Mouse (Mus musculus) midbrain, embryonic 11.5 days (tissue): ENCODE data around the gene Grpel1. TPM values are rescaled to one million over a fixed set of nuclear protein-coding genes. Genes with fewer than 3 reads are reported as not detected.

Experiments used
- ATAC-seq: fragments of 200-750 bp; cut with Nextera tagmentation; 2 replicates; pipeline ENCODE4 v1.8.0; 2017; ENCODE audit warnings: moderate TSS enrichment, moderate library complexity; ENCODE audit not compliant: low FRiP score
- DNase-seq: peaks from one replicate; pipeline ENCODE4 v3.0.0; 2015; ENCODE audit warnings: low spot score; ENCODE audit errors: missing footprints
- H3K27ac ChIP-seq: fragments of 300-500 bp; sonication (generic); 2 replicates; pipeline ENCODE4 v1.5.1; 2014; ENCODE audit warnings: low read depth, low read length
- H3K27me3 ChIP-seq: fragments of 300-500 bp; sonication (generic); 2 replicates; pipeline ENCODE4 v1.6.1; 2014; ENCODE audit warnings: mild to moderate bottlenecking, low read length, moderate library complexity, mixed read lengths; ENCODE audit not compliant: control insufficient read depth, insufficient read depth
- H3K36me3 ChIP-seq: fragments of 300-500 bp; sonication (generic); 2 replicates; pipeline ENCODE4 v1.6.1; 2014; ENCODE audit warnings: mild to moderate bottlenecking, low read length, moderate library complexity, mixed read lengths; ENCODE audit not compliant: control insufficient read depth, insufficient read depth
- H3K4me1 ChIP-seq: fragments of 300-500 bp; sonication (generic); 2 replicates; pipeline ENCODE4 v1.6.1; 2014; ENCODE audit warnings: low read length; ENCODE audit not compliant: control insufficient read depth, insufficient read depth
- H3K4me2 ChIP-seq: fragments of 300-500 bp; sonication (generic); 2 replicates; pipeline ENCODE4 v1.6.1; 2014; ENCODE audit warnings: mild to moderate bottlenecking, moderate library complexity
- H3K4me3 ChIP-seq: fragments of 300-500 bp; sonication (generic); 2 replicates; pipeline ENCODE4 v1.5.1; 2014; ENCODE audit warnings: low read depth, low read length
- H3K9ac ChIP-seq: fragments of 300-500 bp; sonication (generic); 2 replicates; pipeline ENCODE4 v1.6.1; 2014; ENCODE audit warnings: low read length
- H3K9me3 ChIP-seq: fragments of 300-500 bp; sonication (generic); 2 replicates; pipeline ENCODE4 v1.6.1; 2016; ENCODE audit warnings: low read length; ENCODE audit not compliant: control insufficient read depth
- WGBS: fragments of 180-500 bp; shearing (Covaris S2); extraction: QIAGEN DNeasy Blood & Tissue Kit; methylation state at CpG from one replicate; pipeline ENCODE4 v1.1.7; 2014; 5-methylcytosine and 5-hydroxymethylcytosine counted together
- polyA plus RNA-seq: library from polyadenylated mRNA; unstranded; fragments of >200 nt; fragmentation: Nextera tagmentation; extraction: Ambion mirVana; gene quantifications from 2 replicates; pipeline ENCODE4 v1.2.1, GENCODE M21; 2014

The Grpel1 gene
- polyA plus RNA-seq, 1 experiment from 2014 or later = 58.5 TPM

GRCm38 (mm10) chr5:36484171-36484990 is 19.6 kb downstream of the Grpel1 start, which contains the start of the genes Tada2b and Ccdc96:
Tada2b (minus strand) TSS chr5:36484285.
Ccdc96 (plus strand) TSS chr5:36484588.
- ATAC-seq (peak; percentile 98), DNase-seq (peak; percentile 100)
- Histone ChIP-seq H3K9ac (peak within 1 kb of the TSS; percentile 91), H3K4me2 (peak within 1 kb of the TSS; percentile 94), H3K9me3 (no peaks in the 10 kb centered on the region; the same call in 1 of the 2 replicates), H3K27me3 (no peaks in the 10 kb centered on the region), H3K4me3 (peak within 1 kb of the TSS; percentile 91), H3K27ac (peak within 1 kb of the TSS; percentile 40; the same call in 1 of the 2 replicates), H3K36me3 (no peaks in the 10 kb centered on the region), H3K4me1 (peaks cover 18% of the 10 kb centered on the region)
- under 1% methylated on average over 64 of the region's 97 CpGs for WGBS

GRCm38 (mm10) chr5:36485306-36485705 is 20.5 kb downstream of the Grpel1 start:
- Histone ChIP-seq H3K4me1 (peaks cover 18% of the 10 kb centered on the region), H3K36me3 (no peaks in the 10 kb centered on the region), H3K4me3 (peak overlapping the region; percentile 91), H3K4me2 (peak overlapping the region; percentile 94), H3K27ac (no peak overlapping the region), H3K9ac (peak overlapping the region; percentile 63), H3K27me3 (no peaks in the 10 kb centered on the region), H3K9me3 (no peaks in the 10 kb centered on the region; the same call in 1 of the 2 replicates)
- WGBS = 42% methylated on average over 19 of the region's 19 CpGs
- no peak for ATAC-seq
- DNase-seq = peak; percentile 77

- no peak overlapping the region for H3K4me3 ChIP-seq
- no peak overlapping the region for H3K4me2 ChIP-seq
- no peaks in the 10 kb centered on the region; the same call in none of the 2 replicates for H3K36me3 ChIP-seq
- no peaks in the 10 kb centered on the region; the same call in 1 of the 2 replicates for H3K9me3 ChIP-seq
- ATAC-seq (no peak), DNase-seq (no peak)
- H3K4me1 ChIP-seq = peaks cover 8% of the 10 kb centered on the region
- 51% methylated on average over 2 of the region's 2 CpGs for WGBS
- no peaks in the 10 kb centered on the region for H3K27me3 ChIP-seq
- H3K9ac ChIP-seq = no peak overlapping the region
- H3K27ac ChIP-seq = no peak overlapping the region
Measured at GRCm38 (mm10) chr5:36489225-36489624, 24.4 kb downstream of the Grpel1 start.

- ATAC-seq = no peak
- Histone ChIP-seq H3K9me3 (no peaks in the 10 kb centered on the region), H3K4me2 (no peak overlapping the region), H3K4me3 (no peak overlapping the region), H3K9ac (no peak overlapping the region), H3K36me3 (peaks cover 2% of the 10 kb centered on the region), H3K27ac (no peak overlapping the region), H3K4me1 (no peaks in the 10 kb centered on the region), H3K27me3 (no peaks in the 10 kb centered on the region)
- peak; percentile 12 for DNase-seq
- 91% methylated on average over 6 of the region's 6 CpGs for WGBS
Measured at GRCm38 (mm10) chr5:36493919-36494318, 29.1 kb downstream of the Grpel1 start.

- Histone ChIP-seq H3K4me2 (no peak overlapping the region), H3K27ac (no peak overlapping the region)
- 99% methylated on average over 9 of the region's 9 CpGs for WGBS
Measured at GRCm38 (mm10) chr5:36494709-36495108, 29.9 kb downstream of the Grpel1 start.

GRCm38 (mm10) chr5:36505235-36505634 is 40.4 kb downstream of the Grpel1 start:
- no peak overlapping the region for H3K4me3 ChIP-seq
- no peak for DNase-seq
- H3K27me3 ChIP-seq = no peaks in the 10 kb centered on the region
- H3K4me1 ChIP-seq = no peaks in the 10 kb centered on the region
- WGBS = 87% methylated on average over 7 of the region's 7 CpGs
- H3K9ac ChIP-seq = no peak overlapping the region
- H3K9me3 ChIP-seq = no peaks in the 10 kb centered on the region
- no peak overlapping the region for H3K4me2 ChIP-seq
- no peak for ATAC-seq
- H3K36me3 ChIP-seq = peaks cover 5% of the 10 kb centered on the region; the same call in 1 of the 2 replicates
- H3K27ac ChIP-seq = no peak overlapping the region

More at GRCm38 (mm10) chr5:36494709-36495108, 29.9 kb downstream of the Grpel1 start:
- H3K36me3 ChIP-seq = peaks cover 2% of the 10 kb centered on the region
- H3K9ac ChIP-seq = no peak overlapping the region
- no peak overlapping the region for H3K4me3 ChIP-seq
- H3K4me1 ChIP-seq = no peaks in the 10 kb centered on the region
- no peak for DNase-seq
- no peak for ATAC-seq
- no peaks in the 10 kb centered on the region for H3K27me3 ChIP-seq
- no peaks in the 10 kb centered on the region for H3K9me3 ChIP-seq

- DNase-seq (no peak), ATAC-seq (no peak)
- H3K4me2 ChIP-seq = no peak overlapping the region
- no peak overlapping the region for H3K4me3 ChIP-seq
- H3K9me3 ChIP-seq = no peaks in the 10 kb centered on the region
- H3K27ac ChIP-seq = no peak overlapping the region
- 79% methylated on average over 5 of the region's 5 CpGs for WGBS
- no peak overlapping the region for H3K9ac ChIP-seq
- H3K4me1 ChIP-seq = no peaks in the 10 kb centered on the region
- H3K36me3 ChIP-seq = peaks cover 5% of the 10 kb centered on the region; the same call in 1 of the 2 replicates
- no peaks in the 10 kb centered on the region for H3K27me3 ChIP-seq
Measured at GRCm38 (mm10) chr5:36505643-36506042, 40.8 kb downstream of the Grpel1 start.

- H3K4me3 ChIP-seq = no peak overlapping the region
- no peak for DNase-seq
- peaks cover 12% of the 10 kb centered on the region; the same call in 1 of the 2 replicates for H3K36me3 ChIP-seq
- no peaks in the 10 kb centered on the region for H3K4me1 ChIP-seq
- no peak overlapping the region for H3K4me2 ChIP-seq
- WGBS = 93% methylated on average over 10 of the region's 10 CpGs
- ATAC-seq = no peak
- no peaks in the 10 kb centered on the region for H3K9me3 ChIP-seq
- no peak overlapping the region for H3K9ac ChIP-seq
- H3K27me3 ChIP-seq = no peaks in the 10 kb centered on the region
- H3K27ac ChIP-seq = no peak overlapping the region
Measured at GRCm38 (mm10) chr5:36508351-36508750, 43.6 kb downstream of the Grpel1 start.

GRCm38 (mm10) chr5:36510956-36511355 is 46.2 kb downstream of the Grpel1 start:
- ATAC-seq (no peak), DNase-seq (no peak)
- Histone ChIP-seq H3K9ac (no peak overlapping the region), H3K9me3 (no peaks in the 10 kb centered on the region), H3K27ac (no peak overlapping the region), H3K4me2 (no peak overlapping the region), H3K27me3 (no peaks in the 10 kb centered on the region), H3K4me3 (no peak overlapping the region), H3K4me1 (no peaks in the 10 kb centered on the region), H3K36me3 (peaks cover 11% of the 10 kb centered on the region; the same call in 1 of the 2 replicates)
- 97% methylated on average over 2 of the region's 2 CpGs for WGBS
